Mouse (Mus musculus) kidney, adult 2 months (tissue): ENCODE measurements around the gene Timp3.

Source experiments
- CTCF ChIP-seq: fragments of 200-500 bp; conservative IDR thresholded peaks from 2 replicates; pipeline ENCODE4 v1.5.1; 2011; ENCODE audit warnings: low read depth, mild to moderate bottlenecking, control low read depth, low read length, moderate library complexity, mixed read lengths; ENCODE audit not compliant: insufficient read depth, insufficient read length
- POLR2A ChIP-seq: fragments of 200-500 bp; IDR thresholded peaks from one replicate; pipeline ENCODE4 v1.6.1; 2011; ENCODE audit warnings: low read depth, low read length, control low read depth

GRCm38 (mm10) chr10:86264618-86265017, 35.6 kb upstream of the Timp3 start:
- no peak for TF ChIP-seq CTCF
- TF ChIP-seq POLR2A, result no peak
